Mouse (Mus musculus) ES-E14 (cell line): Measurements from ENCODE around the gene Scfd2.

Experiments
- CHD2 ChIP-seq: IDR thresholded peaks from 2 replicates; pipeline ENCODE4 v1.6.1; 2014; ENCODE audit warnings: mild to moderate bottlenecking, low read depth, low read length, inconsistent platforms
- HCFC1 ChIP-seq: IDR thresholded peaks from 2 replicates; pipeline ENCODE4 v1.6.1; 2012; ENCODE audit warnings: low read length, inconsistent platforms, borderline replicate concordance; ENCODE audit not compliant: insufficient read depth
- ZC3H11A ChIP-seq: IDR thresholded peaks from 2 replicates; pipeline ENCODE4 v1.6.1; 2012; ENCODE audit warnings: low read depth, mild to moderate bottlenecking, inconsistent platforms, low read length, borderline replicate concordance

DNA sequence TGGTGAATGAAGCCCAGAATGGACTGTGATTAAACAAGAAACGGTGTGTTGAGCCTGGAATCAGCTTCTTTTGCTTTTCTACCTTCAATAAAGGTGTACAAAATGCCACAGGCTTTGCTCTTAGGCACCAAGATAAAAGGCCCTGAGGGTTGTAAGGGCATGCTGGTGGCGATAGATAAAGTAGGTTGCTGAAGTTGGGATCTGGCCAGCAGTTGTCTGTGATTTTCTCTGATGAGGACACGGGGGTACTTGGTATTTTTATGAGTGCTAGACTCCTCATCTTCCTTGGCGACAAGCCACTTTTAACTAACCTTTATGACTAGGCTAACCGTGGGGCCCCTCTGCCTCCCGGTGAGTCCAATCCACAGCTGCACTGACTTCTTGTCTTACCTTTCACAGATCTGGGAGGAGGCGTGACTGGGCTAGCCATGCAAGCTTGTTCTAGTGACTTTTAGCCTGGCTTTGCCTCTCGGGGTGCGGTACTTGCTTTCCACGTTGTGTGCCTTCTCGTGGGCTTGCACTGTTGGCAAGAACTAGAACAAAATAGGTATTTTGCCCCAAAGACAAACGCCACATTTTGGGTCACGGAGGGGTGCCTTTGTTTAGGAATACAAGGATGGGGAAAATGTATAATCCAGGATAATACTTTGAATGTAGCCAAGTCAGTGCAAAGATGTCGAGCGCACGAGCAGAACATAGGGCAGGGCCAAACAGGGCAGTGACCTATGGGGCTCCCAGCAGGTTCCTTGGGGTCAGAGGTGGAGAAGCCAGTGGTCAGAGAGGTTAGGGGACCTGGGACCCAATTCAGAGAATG, 337.3 kb downstream of the Scfd2 start:
- TF ChIP-seq HCFC1 (no peak), ZC3H11A (no peak), CHD2 (no peak)
